Comparison of ENCODE assay signal across 10 mouse cellular contexts in genomic region chr3:53059959-53060358, GRCm38 (mm10). TPM values are rescaled to one million over a fixed set of nuclear protein-coding genes. Genes with fewer than 3 reads are reported as not detected.
DNase-seq lines count a peak whose midpoint lies in the region; ATAC-seq and TF ChIP-seq lines count a peak whose summit lies in the region.
"Had no signal": no experiment of that assay in that cellular context is flagged by ENCODE, and none has a peak within 500 bp of the region (broad histone marks: within the 10 kb centered on the region; RNA-seq: fewer than 3 reads in every experiment).

No protein-coding gene starts in this region.

- H3K36me3 ChIP-seq in lung, embryonic 14.5 days (ENCODE audit: insufficient read depth) = no peaks in the 10 kb centered on the region
- H3K36me3 ChIP-seq in forebrain, embryonic 14.5 days (ENCODE audit: control insufficient read depth, insufficient read depth, low read length) = no peaks in the 10 kb centered on the region
- H3K36me3 ChIP-seq in midbrain, embryonic 11.5 days (ENCODE audit: control insufficient read depth, insufficient read depth, low read length) = no peaks in the 10 kb centered on the region

- ATAC-seq in lung, embryonic 14.5 days (ENCODE audit: insufficient read depth) = peak; percentile 73
- ATAC-seq in forebrain, embryonic 14.5 days = no peak
- no peak for ATAC-seq in midbrain, embryonic 11.5 days (ENCODE audit: low FRiP score)

- no peak for TF ChIP-seq POLR2A in lung, adult 2 months (IDR thresholded peaks at IDR 0.05; ENCODE audit: borderline replicate concordance, extremely low read depth, low read depth, low read length)

- H3K4me1 ChIP-seq in lung, embryonic 14.5 days (ENCODE audit: insufficient read depth) = peaks cover 37% of the 10 kb centered on the region
- H3K4me1 ChIP-seq in lung, adult 2 months (ENCODE audit: control insufficient read depth, insufficient read depth, low read length) = peaks cover 24% of the 10 kb centered on the region
- H3K4me1 ChIP-seq in forebrain, embryonic 14.5 days (ENCODE audit: control insufficient read depth, insufficient read depth, low read length) = no peaks in the 10 kb centered on the region
- H3K4me1 ChIP-seq in midbrain, embryonic 11.5 days (ENCODE audit: control insufficient read depth, insufficient read depth, low read length) = no peaks in the 10 kb centered on the region

- intact Hi-C loops in gastrocnemius, adult 2 months (cut with DNase I) = no loop called here

- no peak overlapping the region for H3K9ac ChIP-seq in lung, embryonic 14.5 days
- no peak overlapping the region for H3K9ac ChIP-seq in forebrain, embryonic 14.5 days (ENCODE audit: low read length)
- H3K9ac ChIP-seq in midbrain, embryonic 11.5 days (ENCODE audit: low read length) = no peak overlapping the region

- WGBS in lung, embryonic 14.5 days = 15% methylated on average over 2 of the region's 2 CpGs
- WGBS in lung, adult 2 months = 17% methylated on average over 2 of the region's 2 CpGs
- WGBS in forebrain, embryonic 14.5 days = 94% methylated on average over 2 of the region's 2 CpGs
- 83% methylated on average over 2 of the region's 2 CpGs for WGBS in midbrain, embryonic 11.5 days

- no peak for TF ChIP-seq CTCF in gastrocnemius, adult 2 months (IDR thresholded peaks at IDR 0.05)
- TF ChIP-seq CTCF in lung, embryonic 14.5 days (IDR thresholded peaks at IDR 0.05; ENCODE audit: low read depth) = no peak
- no peak for TF ChIP-seq CTCF in lung, adult 2 months (IDR thresholded peaks at IDR 0.05; ENCODE audit: insufficient read depth, low read length)

- no peak overlapping the region for H3K4me3 ChIP-seq in gastrocnemius, adult 2 months
- no peak overlapping the region for H3K4me3 ChIP-seq in lung, embryonic 14.5 days (ENCODE audit: low read depth, low read length)
- H3K4me3 ChIP-seq in lung, adult 2 months (replicated peaks; ENCODE audit: extremely low read depth, low read depth, low read length) = no peak overlapping the region
- no peak overlapping the region for H3K4me3 ChIP-seq in forebrain, embryonic 14.5 days (ENCODE audit: low read depth, low read length)
- H3K4me3 ChIP-seq in midbrain, embryonic 11.5 days (ENCODE audit: low read depth, low read length) = no peak overlapping the region

- H3K9me3 ChIP-seq in lung, embryonic 14.5 days (ENCODE audit: low read depth, low read length) = no peaks in the 10 kb centered on the region
- no peaks in the 10 kb centered on the region for H3K9me3 ChIP-seq in forebrain, embryonic 14.5 days (replicated peaks; ENCODE audit: control insufficient read depth, low read length)
- no peaks in the 10 kb centered on the region for H3K9me3 ChIP-seq in midbrain, embryonic 11.5 days (ENCODE audit: control insufficient read depth, low read length)

- H3K27me3 ChIP-seq in lung, embryonic 14.5 days (ENCODE audit: insufficient read depth, low read length) = no peaks in the 10 kb centered on the region
- no peaks in the 10 kb centered on the region for H3K27me3 ChIP-seq in forebrain, embryonic 14.5 days (replicated peaks; ENCODE audit: control insufficient read depth, insufficient read depth, low read length)
- H3K27me3 ChIP-seq in midbrain, embryonic 11.5 days (ENCODE audit: control insufficient read depth, insufficient read depth, low read length) = no peaks in the 10 kb centered on the region

- H3K27ac ChIP-seq in gastrocnemius, adult 2 months = peak overlapping the region; percentile 59
- H3K27ac ChIP-seq in lung, embryonic 14.5 days (ENCODE audit: low read depth) = peak overlapping the region; percentile 86
- H3K27ac ChIP-seq in forebrain, embryonic 14.5 days (ENCODE audit: low read depth, low read length) = no peak overlapping the region
- H3K27ac ChIP-seq in midbrain, embryonic 11.5 days (ENCODE audit: low read depth, low read length) = no peak overlapping the region

- no peak for DNase-seq in gastrocnemius, adult 2 months
- no peak for DNase-seq in gastrocnemius, adult 8-10 months (ENCODE audit: low spot score in 2 of 2)
- DNase-seq in lung, embryonic 14.5 days = peak; percentile 86
- DNase-seq in lung, adult 2 months = no peak
- DNase-seq in kidney, postnatal 14 days = peak; percentile 32
- DNase-seq in forebrain, embryonic 14.5 days (ENCODE audit: low spot score) = no peak
- DNase-seq in urinary bladder, postnatal 36 days (ENCODE audit: low spot score in 2 of 2) = no peak
- DNase-seq in midbrain, embryonic 11.5 days (ENCODE audit: low spot score, missing footprints) = no peak
- DNase-seq: adrenal gland, postnatal 36 days; cerebellum, adult 8-10 months had no signal

- H3K4me2 ChIP-seq in lung, embryonic 14.5 days = 0 out of 2 replicates have a peak overlapping the region, but pooled peaks have one; percentile 10
- H3K4me2 ChIP-seq in forebrain, embryonic 14.5 days (ENCODE audit: low read length) = no peak overlapping the region
- no peak overlapping the region for H3K4me2 ChIP-seq in midbrain, embryonic 11.5 days

RNA-seq across cellular contexts. Expression of gene Lhfp, which starts 18.6 kb away (rescaled TPM):
- 10 to 100 TPM in 1 of 2 experiments, 1 to 10 TPM in 1; 10.0 to 16.6 TPM for total RNA-seq in gastrocnemius, adult 2 months (2021)
- total RNA-seq in gastrocnemius, adult 8-10 months (2022) = 10 to 100 TPM in 1 of 4 experiments, 1 to 10 TPM in 3; 5.4 to 10.3 (median 7.5) TPM
- polyA plus RNA-seq in lung, embryonic 14.5 days (2014; fragmentation: Nextera tagmentation; extraction: Ambion mirVana) = 61.9 and 63.8 TPM in 2 replicates
- polyA plus RNA-seq in lung, adult 2 months (2012; rRNA removed) = 243 and 288 TPM in 2 replicates
- polyA plus RNA-seq in forebrain, embryonic 14.5 days (2014; fragmentation: Nextera tagmentation; extraction: Ambion mirVana) = 37.4 and 40.5 TPM in 2 replicates
- 44.6 and 49.8 TPM in 2 replicates for polyA plus RNA-seq in midbrain, embryonic 11.5 days (2014; fragmentation: Nextera tagmentation; extraction: Ambion mirVana)

RNA-seq across cellular contexts. Expression of gene Cog6, which starts 42.9 kb away (rescaled TPM):
- total RNA-seq in gastrocnemius, adult 2 months (2021) = 10 to 100 TPM; 42.1 to 45.1 TPM
- 10 to 100 TPM; 37.9 to 50.6 (median 45.6) TPM for total RNA-seq in gastrocnemius, adult 8-10 months (2022)
- polyA plus RNA-seq in lung, embryonic 14.5 days (2014; fragmentation: Nextera tagmentation; extraction: Ambion mirVana) = 43.4 and 47.3 TPM in 2 replicates
- 12.4 and 15.8 TPM in 2 replicates for polyA plus RNA-seq in lung, adult 2 months (2012; rRNA removed)
- polyA plus RNA-seq in forebrain, embryonic 14.5 days (2014; fragmentation: Nextera tagmentation; extraction: Ambion mirVana) = 73.1 and 86.2 TPM in 2 replicates
- polyA plus RNA-seq in midbrain, embryonic 11.5 days (2014; fragmentation: Nextera tagmentation; extraction: Ambion mirVana) = 50.7 and 58.1 TPM in 2 replicates

Comparison
In these comparisons a context has a peak if more than half of its experiments do, and no peak if none do; other contexts are left out.
1. DNase-seq: peak in lung, embryonic 14.5 days (single experiment) and kidney, postnatal 14 days (single experiment); none in gastrocnemius, adult 2 months (single experiment), gastrocnemius, adult 8-10 months (0 of 2), lung, adult 2 months (single experiment), forebrain, embryonic 14.5 days (single experiment), urinary bladder, postnatal 36 days (0 of 2) and midbrain, embryonic 11.5 days (single experiment).
2. H3K27ac ChIP-seq: peak in gastrocnemius, adult 2 months (single experiment) and lung, embryonic 14.5 days (single experiment); none in forebrain, embryonic 14.5 days (single experiment) and midbrain, embryonic 11.5 days (single experiment).